Comparison of ENCODE assay signal across 8 mouse cellular contexts in genomic region chr13:56296659-56297020, GRCm38 (mm10). TPM values are rescaled to one million over a fixed set of nuclear protein-coding genes. Genes with fewer than 3 reads are reported as not detected.
A peak's percentile ranks its signal among the peaks of the same experiment; 100 is the strongest.
DNase-seq lines count a peak whose midpoint lies in the region; ATAC-seq and TF ChIP-seq lines count a peak whose summit lies in the region.

No protein-coding gene starts in this region.

- TF ChIP-seq EP300 in stomach, postnatal 0 days (optimal IDR thresholded peaks at IDR 0.05): no peak

- H3K4me3 ChIP-seq in gastrocnemius, adult 2 months: peak overlapping the region; percentile 68
- H3K4me3 ChIP-seq in megakaryocyte, embryonic 14.5 days (replicated peaks): peak overlapping the region; percentile 66
- peak overlapping the region; percentile 69 for H3K4me3 ChIP-seq in limb, embryonic 10.5 days
- H3K4me3 ChIP-seq in stomach, postnatal 0 days (ENCODE audit: low read depth, low read length): peak overlapping the region; percentile 47

- no peak for DNase-seq in gastrocnemius, adult 2 months
- DNase-seq in gastrocnemius, postnatal 4 days (ENCODE audit: low spot score in 2 of 2): no peak
- no peak for DNase-seq in limb, embryonic 10.5 days (ENCODE audit: low spot score)
- DNase-seq in stomach, postnatal 0 days (ENCODE audit: low spot score): no peak
- no peak for DNase-seq in frontal cortex, postnatal 14 days (ENCODE audit: low spot score in 2 of 2)
- no peak for DNase-seq in left cerebral cortex, postnatal 14 days (ENCODE audit: low spot score in 2 of 2)

- H3K9ac ChIP-seq in stomach, postnatal 0 days (ENCODE audit: low read length): no peak overlapping the region

- intact Hi-C loops in gastrocnemius, adult 2 months (cut with DNase I): no loop called here
- intact Hi-C loops in left cerebral cortex, postnatal 14 days (cut with DNase I): loop anchor here (5.0 kb wide), 1 partner anchor 126 kb away; no protein-coding TSS in a partner anchor

- peaks cover 12% of the 10 kb centered on the region for H3K9me3 ChIP-seq in megakaryocyte, embryonic 14.5 days
- no peaks in the 10 kb centered on the region for H3K9me3 ChIP-seq in limb, embryonic 10.5 days (replicated peaks)
- H3K9me3 ChIP-seq in stomach, postnatal 0 days (ENCODE audit: control insufficient read depth, low read length): no peaks in the 10 kb centered on the region

- H3K4me2 ChIP-seq in stomach, postnatal 0 days (replicated peaks; ENCODE audit: low read depth): peak overlapping the region; percentile 73

- ATAC-seq in megakaryocyte, adult 5-6 weeks (ENCODE audit: poor library complexity, severe bottlenecking): no peak
- ATAC-seq in stomach, postnatal 0 days (ENCODE audit: low FRiP score, low TSS enrichment): no peak

- H3K36me3 ChIP-seq in megakaryocyte, embryonic 14.5 days (replicated peaks; ENCODE audit: low read length): no peaks in the 10 kb centered on the region
- 0 out of 2 replicates have a peak, but pooled peaks cover 5% of the 10 kb centered on the region for H3K36me3 ChIP-seq in limb, embryonic 10.5 days
- H3K36me3 ChIP-seq in stomach, postnatal 0 days (ENCODE audit: control insufficient read depth, insufficient read depth, low read length): no peaks in the 10 kb centered on the region

- H3K27me3 ChIP-seq in megakaryocyte, embryonic 14.5 days (replicated peaks): peaks cover 75% of the 10 kb centered on the region
- peaks cover 76% of the 10 kb centered on the region for H3K27me3 ChIP-seq in limb, embryonic 10.5 days (ENCODE audit: low read depth, poor library complexity, severe bottlenecking)
- H3K27me3 ChIP-seq in stomach, postnatal 0 days (ENCODE audit: control insufficient read depth, insufficient read depth, low read length): peaks cover 11% of the 10 kb centered on the region

- H3K4me1 ChIP-seq in megakaryocyte, embryonic 14.5 days: peaks cover 11% of the 10 kb centered on the region; the same call in 1 of the 2 replicates
- peaks cover 44% of the 10 kb centered on the region for H3K4me1 ChIP-seq in limb, embryonic 10.5 days
- 0 out of 2 replicates have a peak, but pooled peaks cover 2% of the 10 kb centered on the region for H3K4me1 ChIP-seq in stomach, postnatal 0 days (replicated peaks; ENCODE audit: control insufficient read depth, insufficient read depth)

- no peak overlapping the region for H3K27ac ChIP-seq in gastrocnemius, adult 2 months
- H3K27ac ChIP-seq in limb, embryonic 10.5 days: peak overlapping the region; percentile 89
- no peak overlapping the region for H3K27ac ChIP-seq in stomach, postnatal 0 days (replicated peaks)

- 7% methylated on average over 8 of the region's 8 CpGs for WGBS in limb, embryonic 10.5 days
- WGBS in stomach, postnatal 0 days: 13% methylated on average over 8 of the region's 8 CpGs

- TF ChIP-seq CTCF in gastrocnemius, adult 2 months (IDR thresholded peaks at IDR 0.05): no peak
- TF ChIP-seq CTCF in stomach, postnatal 0 days (IDR thresholded peaks at IDR 0.05; ENCODE audit: low read depth): no peak

RNA-seq across cellular contexts. Expression of gene Cxcl14, which starts 0.3 kb away (rescaled TPM):
- 10 to 100 TPM; 30.7 to 35.6 TPM for total RNA-seq in gastrocnemius, adult 2 months (2021)
- 1 to 10 TPM; 5.3 to 5.6 TPM for total RNA-seq in gastrocnemius, postnatal 4 days (2021)
- 1.7 TPM in 1 of 2 replicates, not detected in the other for polyA plus RNA-seq in megakaryocyte, embryonic 14.5 days (2012; ENCODE audit: insufficient read depth, low replicate concordance)
- 0.14 and 0.78 TPM in 2 replicates for total RNA-seq in megakaryocyte, adult 5-6 weeks (2015)
- 0.11 and 0.28 TPM in 2 replicates for total RNA-seq in megakaryocyte, adult 5-6 weeks (2017)
- polyA plus RNA-seq in limb, embryonic 10.5 days (2016; fragmentation: Nextera tagmentation; extraction: Ambion mirVana): 29.8 and 112 TPM in 2 replicates
- polyA plus RNA-seq in stomach, postnatal 0 days (2015; fragmentation: Nextera tagmentation; extraction: Ambion mirVana): 10.1 and 10.6 TPM in 2 replicates
- total RNA-seq in left cerebral cortex, postnatal 14 days (2021): 100 to 1,000 TPM; 125 to 136 TPM

RNA-seq across cellular contexts. Expression of gene Neurog1, which starts 44.7 kb away (rescaled TPM):
- total RNA-seq in gastrocnemius, adult 2 months (2021): not detected
- total RNA-seq in gastrocnemius, postnatal 4 days (2021): not detected
- not detected in 2 replicates for polyA plus RNA-seq in megakaryocyte, embryonic 14.5 days (2012; ENCODE audit: insufficient read depth, low replicate concordance)
- total RNA-seq in megakaryocyte, adult 5-6 weeks (2015): not detected in 2 replicates
- total RNA-seq in megakaryocyte, adult 5-6 weeks (2017): not detected in 2 replicates
- polyA plus RNA-seq in limb, embryonic 10.5 days (2016; fragmentation: Nextera tagmentation; extraction: Ambion mirVana): 0.11 TPM in 1 of 2 replicates, not detected in the other
- 0.06 TPM in 1 of 2 replicates, not detected in the other for polyA plus RNA-seq in stomach, postnatal 0 days (2015; fragmentation: Nextera tagmentation; extraction: Ambion mirVana)
- not detected for total RNA-seq in left cerebral cortex, postnatal 14 days (2021)

Comparison
In these comparisons a context has a peak if more than half of its experiments do, and no peak if none do; other contexts are left out.
1. RNA of gene Cxcl14, which starts 0.3 kb away (total RNA-seq): 125 to 136 TPM in left cerebral cortex, postnatal 14 days and 30.7 to 35.6 TPM in gastrocnemius, adult 2 months; 5.3 to 5.6 TPM in gastrocnemius, postnatal 4 days and 0.11 to 0.78 TPM in megakaryocyte, adult 5-6 weeks; every median in the first group is over 4 times any median in the second.
2. Peak in every context shown above with its lines, with median percentiles within 50 percentile points of each other: H3K4me3 ChIP-seq.